Mouse (Mus musculus) heart, embryonic 12.5 days (tissue): Measurements from ENCODE around the gene Cox4i1. TPM values are rescaled to one million over a fixed set of nuclear protein-coding genes. Genes with fewer than 3 reads are reported as not detected.

Experiments
- ATAC-seq: fragments of 200-750 bp; cut with Nextera tagmentation; 2 replicates; pipeline ENCODE4 v1.8.0; 2017; ENCODE audit warnings: moderate TSS enrichment, moderate library complexity; ENCODE audit not compliant: insufficient number of reproducible peaks, low FRiP score
- H3K27ac ChIP-seq: fragments of 300-500 bp; sonication (generic); 2 replicates; pipeline ENCODE4 v1.5.1; 2016; ENCODE audit warnings: mild to moderate bottlenecking, moderate library complexity; ENCODE audit not compliant: poor library complexity, severe bottlenecking
- H3K27me3 ChIP-seq: fragments of 300-500 bp; sonication (generic); replicated peaks from 2 replicates; pipeline ENCODE4 v1.6.1; 2016; ENCODE audit warnings: mild to moderate bottlenecking, moderate library complexity
- H3K36me3 ChIP-seq: fragments of 300-500 bp; sonication (generic); 2 replicates; pipeline ENCODE4 v1.6.1; 2016; ENCODE audit warnings: mild to moderate bottlenecking, moderate library complexity
- H3K4me1 ChIP-seq: fragments of 300-500 bp; sonication (generic); replicated peaks from 2 replicates; pipeline ENCODE4 v1.6.1; 2016; ENCODE audit warnings: mild to moderate bottlenecking
- H3K4me2 ChIP-seq: fragments of 300-500 bp; sonication (generic); 2 replicates; pipeline ENCODE4 v1.6.1; 2016; ENCODE audit warnings: mild to moderate bottlenecking, moderate library complexity
- H3K4me3 ChIP-seq: fragments of 300-500 bp; sonication (generic); 2 replicates; pipeline ENCODE4 v1.5.1; 2016; ENCODE audit warnings: mild to moderate bottlenecking
- H3K9ac ChIP-seq: fragments of 300-500 bp; sonication (generic); 2 replicates; pipeline ENCODE4 v1.6.1; 2016; ENCODE audit warnings: mild to moderate bottlenecking, moderate library complexity
- H3K9me3 ChIP-seq: fragments of 300-500 bp; sonication (generic); replicated peaks from 2 replicates; pipeline ENCODE4 v1.6.1; 2016; ENCODE audit warnings: mild to moderate bottlenecking, moderate library complexity
- WGBS: fragments of 180-500 bp; shearing (Covaris S2); methylation state at CpG from one replicate; pipeline ENCODE4 v1.1.7; 2016; 5-methylcytosine and 5-hydroxymethylcytosine counted together
- polyA plus RNA-seq: library from polyadenylated mRNA; unstranded; fragments of >200 nt; fragmentation: Nextera tagmentation; extraction: Ambion mirVana; gene quantifications from 2 replicates; pipeline ENCODE4 v1.2.1, GENCODE M21; 2016

Gene Cox4i1
- polyA plus RNA-seq, 1 experiment from 2014 or later, result 1,716 TPM

DNA sequence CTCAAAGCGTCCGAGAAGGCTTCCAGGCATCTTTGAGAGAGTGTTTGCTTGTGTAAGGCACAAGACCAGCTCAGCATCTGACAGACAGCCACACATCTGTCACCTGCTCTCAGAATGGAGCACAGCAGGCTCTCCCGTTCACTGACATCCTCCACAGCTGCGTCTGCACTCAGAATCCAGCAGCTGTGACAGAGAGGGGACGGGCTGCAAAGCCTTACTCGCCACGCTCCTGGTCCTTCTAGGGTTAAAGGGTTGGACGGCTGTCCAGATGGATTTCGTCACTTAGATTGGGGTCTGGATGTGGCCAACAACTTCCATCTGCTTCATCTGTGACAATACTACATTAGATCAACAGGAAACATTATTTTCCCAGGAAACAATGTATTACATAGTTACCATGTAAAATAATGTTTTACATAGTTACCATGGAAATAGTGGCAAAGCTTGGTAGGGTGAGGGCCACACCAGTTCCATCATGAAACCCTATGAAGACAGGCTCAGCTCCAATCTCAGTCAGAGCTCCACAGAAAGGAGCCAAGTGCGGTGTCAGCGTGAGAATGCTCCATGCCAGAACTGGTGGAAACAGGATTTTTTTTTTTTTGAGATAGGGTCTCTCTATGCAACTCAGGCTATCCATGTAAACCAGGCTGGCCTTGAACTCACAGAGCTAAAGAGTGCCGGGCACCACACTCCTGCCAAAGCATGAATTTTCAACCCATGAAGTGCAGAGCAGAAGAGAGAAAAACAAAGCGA is 28.6 kb downstream of the Cox4i1 start:
- no peak for ATAC-seq
- Histone ChIP-seq H3K27ac (no peak overlapping the region; the same call in 1 of the 2 replicates), H3K4me3 (no peak overlapping the region), H3K9me3 (peaks cover 3% of the 10 kb centered on the region; the same call in 1 of the 2 replicates), H3K9ac (no peak overlapping the region), H3K4me1 (peaks cover 29% of the 10 kb centered on the region), H3K36me3 (no peaks in the 10 kb centered on the region), H3K27me3 (peaks cover 10% of the 10 kb centered on the region; the same call in 1 of the 2 replicates), H3K4me2 (no peak overlapping the region)
- WGBS, result 33% methylated on average over 13 of the region's 13 CpGs

DNA sequence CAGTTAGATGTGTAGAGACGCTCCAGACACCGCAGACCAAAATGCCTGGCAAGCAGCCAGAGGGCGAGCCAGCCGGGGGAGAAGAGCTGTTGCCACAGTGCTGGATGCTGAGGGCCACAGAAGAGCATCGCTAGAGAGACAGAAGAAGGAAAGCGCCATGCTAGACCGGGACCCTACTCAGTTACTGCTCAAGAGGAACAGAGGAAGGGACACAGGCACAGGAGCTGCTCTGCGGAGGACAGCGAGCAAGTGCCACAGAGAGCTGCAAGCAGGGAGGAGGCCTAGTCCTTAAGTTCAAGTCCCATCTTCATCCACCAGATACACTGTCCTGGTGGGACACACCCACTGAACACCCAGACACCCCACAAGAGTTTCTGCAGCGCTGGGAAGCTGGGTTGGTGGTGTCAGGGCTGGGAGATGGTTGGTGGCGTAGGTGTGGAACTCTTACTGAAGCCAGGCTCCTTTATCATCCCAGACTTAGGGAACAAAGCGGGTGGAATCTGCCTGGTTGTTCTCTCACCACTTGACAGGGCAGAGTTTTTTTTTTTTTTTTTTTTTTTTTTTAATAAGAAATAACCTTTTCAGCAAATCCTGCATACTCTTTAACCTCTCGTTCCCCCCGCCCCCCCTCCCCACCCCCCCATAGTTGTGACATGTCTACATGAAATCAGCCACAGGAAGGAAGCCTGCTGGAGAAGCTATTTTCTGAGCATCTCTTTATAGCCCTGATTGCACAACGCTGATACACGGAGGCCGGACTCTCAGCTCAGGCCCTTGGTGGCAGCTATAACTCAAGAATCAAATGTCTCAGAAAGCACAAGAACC is 29.3 kb downstream of the Cox4i1 start:
- Histone ChIP-seq H3K9me3 (peaks cover 3% of the 10 kb centered on the region; the same call in 1 of the 2 replicates), H3K27ac (no peak overlapping the region; the same call in 1 of the 2 replicates), H3K9ac (no peak overlapping the region), H3K27me3 (peaks cover 15% of the 10 kb centered on the region; the same call in 1 of the 2 replicates), H3K36me3 (no peaks in the 10 kb centered on the region), H3K4me3 (no peak overlapping the region), H3K4me2 (no peak overlapping the region), H3K4me1 (peaks cover 29% of the 10 kb centered on the region)
- ATAC-seq, result no peak; the same call in 1 of the 2 replicates
- WGBS, result 59% methylated on average over 17 of the region's 17 CpGs

DNA sequence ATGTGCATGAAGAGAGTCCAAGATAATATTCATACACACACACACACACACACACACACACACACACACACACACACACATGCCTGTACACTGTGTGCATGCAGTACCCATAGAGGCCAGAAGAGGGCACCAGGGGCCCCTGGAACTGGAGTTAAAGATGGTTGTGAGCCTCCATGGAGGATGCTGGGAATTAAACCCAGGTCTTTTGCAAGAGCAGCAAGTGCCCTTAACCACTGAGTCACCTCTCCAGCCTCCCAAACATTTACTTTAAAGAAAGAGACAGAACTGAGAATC is 29.9 kb downstream of the Cox4i1 start:
- no peak overlapping the region for H3K27ac ChIP-seq

GRCm38 (mm10) chr8:120698426-120698825 is 30.4 kb downstream of the Cox4i1 start:
- no peaks in the 10 kb centered on the region for H3K36me3 ChIP-seq
- peaks cover 15% of the 10 kb centered on the region; the same call in 1 of the 2 replicates for H3K27me3 ChIP-seq
- H3K4me2 ChIP-seq, result no peak overlapping the region
- ATAC-seq, result no peak
- no peak overlapping the region for H3K4me3 ChIP-seq
- peaks cover 3% of the 10 kb centered on the region; the same call in 1 of the 2 replicates for H3K9me3 ChIP-seq
- H3K9ac ChIP-seq, result no peak overlapping the region
- H3K27ac ChIP-seq, result no peak overlapping the region
- WGBS, result 77% methylated on average over 7 of the region's 7 CpGs
- H3K4me1 ChIP-seq, result peaks cover 29% of the 10 kb centered on the region

More for the DNA sequence above, 29.9 kb downstream of the Cox4i1 start:
- Histone ChIP-seq H3K4me2 (no peak overlapping the region), H3K36me3 (no peaks in the 10 kb centered on the region), H3K4me1 (peaks cover 29% of the 10 kb centered on the region), H3K9me3 (peaks cover 3% of the 10 kb centered on the region; the same call in 1 of the 2 replicates), H3K27me3 (peaks cover 15% of the 10 kb centered on the region; the same call in 1 of the 2 replicates), H3K9ac (no peak overlapping the region), H3K4me3 (no peak overlapping the region)
- no peak for ATAC-seq

GRCm38 (mm10) chr8:120699079-120699478 is 31.1 kb downstream of the Cox4i1 start:
- H3K27me3 ChIP-seq, result peaks cover 15% of the 10 kb centered on the region
- H3K27ac ChIP-seq, result no peak overlapping the region
- 65% methylated on average over 6 of the region's 6 CpGs for whole genome bisulfite sequencing
- no peaks in the 10 kb centered on the region for H3K36me3 ChIP-seq
- H3K4me2 ChIP-seq, result no peak overlapping the region
- H3K9me3 ChIP-seq, result peaks cover 3% of the 10 kb centered on the region; the same call in 1 of the 2 replicates
- H3K4me3 ChIP-seq, result no peak overlapping the region
- ATAC-seq, result no peak
- no peak overlapping the region for H3K9ac ChIP-seq
- peaks cover 25% of the 10 kb centered on the region for H3K4me1 ChIP-seq

- ATAC-seq, result no peak
- H3K4me3 ChIP-seq, result no peak overlapping the region
- peaks cover 20% of the 10 kb centered on the region for H3K4me1 ChIP-seq
- no peak overlapping the region for H3K4me2 ChIP-seq
- no peaks in the 10 kb centered on the region for H3K36me3 ChIP-seq
- peaks cover 3% of the 10 kb centered on the region; the same call in 1 of the 2 replicates for H3K9me3 ChIP-seq
- no peak overlapping the region for H3K27ac ChIP-seq
- H3K9ac ChIP-seq, result no peak overlapping the region
- peaks cover 17% of the 10 kb centered on the region for H3K27me3 ChIP-seq
- WGBS, result 43% methylated on average over 2 of the region's 2 CpGs
Observed at GRCm38 (mm10) chr8:120699565-120699964, 31.5 kb downstream of the Cox4i1 start.

DNA sequence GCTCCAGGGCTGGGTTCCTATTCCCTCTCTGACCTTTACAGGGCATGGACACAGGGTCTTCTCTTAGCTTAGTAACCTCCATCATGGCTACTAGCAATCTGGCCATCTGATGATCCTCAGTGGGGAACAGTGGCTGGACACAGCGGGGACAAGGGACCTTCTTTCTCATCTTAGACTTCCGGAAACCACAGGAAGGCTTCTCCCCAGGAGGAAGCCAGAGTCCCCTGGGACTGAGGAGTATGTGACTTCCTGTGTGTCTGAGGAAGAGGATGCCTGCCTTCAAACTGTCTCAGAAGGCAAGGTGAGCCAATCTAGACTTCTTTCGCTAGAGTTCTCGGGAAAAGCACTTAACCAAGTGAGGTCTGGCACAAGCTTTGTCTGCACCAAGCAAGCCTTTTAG is 32.0 kb downstream of the Cox4i1 start:
- WGBS, result 69% methylated on average over 4 of the region's 4 CpGs
- Histone ChIP-seq H3K27ac (no peak overlapping the region), H3K9ac (no peak overlapping the region), H3K9me3 (peaks cover 3% of the 10 kb centered on the region; the same call in 1 of the 2 replicates), H3K4me1 (peaks cover 17% of the 10 kb centered on the region), H3K4me3 (no peak overlapping the region), H3K27me3 (peaks cover 20% of the 10 kb centered on the region), H3K36me3 (no peaks in the 10 kb centered on the region), H3K4me2 (no peak overlapping the region)
- no peak for ATAC-seq

DNA sequence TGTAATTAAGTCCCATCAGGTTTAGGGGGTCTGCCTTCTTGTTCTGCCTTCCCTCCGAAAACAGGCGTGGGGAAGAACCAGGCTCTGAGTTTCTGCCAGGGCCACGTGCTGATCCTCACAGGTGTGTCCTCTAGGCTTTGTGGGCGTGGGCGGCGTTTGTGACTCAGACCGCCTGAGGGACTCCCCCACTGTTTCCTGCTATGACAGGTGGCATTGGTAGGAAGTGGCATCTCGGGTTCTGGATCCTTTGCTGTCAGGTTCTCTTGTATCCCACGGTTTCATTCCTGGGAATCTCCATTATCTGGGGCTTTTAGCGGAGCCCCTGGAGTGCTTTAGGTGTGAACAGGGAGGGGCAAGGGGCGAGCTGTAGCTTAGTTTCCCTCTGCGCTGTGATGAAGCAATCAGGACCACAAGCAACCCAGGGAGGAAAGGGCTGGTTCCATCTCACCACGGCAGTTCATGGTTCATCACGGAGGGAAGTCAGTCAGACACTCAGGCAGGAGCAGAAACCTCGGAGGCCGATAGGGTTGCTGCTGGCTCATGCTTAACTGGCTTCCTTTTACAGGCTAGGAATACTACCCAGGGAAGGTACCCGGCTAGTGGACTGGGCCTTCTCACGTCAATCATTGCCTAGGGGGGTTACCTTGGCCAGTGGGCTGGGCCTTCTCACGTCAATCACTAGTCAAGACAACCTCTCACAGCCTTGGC is 33.9 kb downstream of the Cox4i1 start:
- H3K27me3 ChIP-seq, result peaks cover 19% of the 10 kb centered on the region
- no peak overlapping the region for H3K4me2 ChIP-seq
- H3K4me1 ChIP-seq, result peaks cover 5% of the 10 kb centered on the region
- WGBS, result 49% methylated on average over 19 of the region's 19 CpGs
- H3K9me3 ChIP-seq, result peaks cover 3% of the 10 kb centered on the region; the same call in 1 of the 2 replicates
- no peak overlapping the region for H3K9ac ChIP-seq
- H3K27ac ChIP-seq, result no peak overlapping the region
- no peak for ATAC-seq
- no peaks in the 10 kb centered on the region for H3K36me3 ChIP-seq
- no peak overlapping the region for H3K4me3 ChIP-seq

GRCm38 (mm10) chr8:120704203-120704602 is 36.2 kb downstream of the Cox4i1 start:
- ATAC-seq, result no peak
- Histone ChIP-seq H3K4me2 (no peak overlapping the region), H3K9ac (no peak overlapping the region), H3K27me3 (peaks cover 19% of the 10 kb centered on the region), H3K36me3 (no peaks in the 10 kb centered on the region), H3K9me3 (no peaks in the 10 kb centered on the region), H3K27ac (no peak overlapping the region), H3K4me3 (no peak overlapping the region), H3K4me1 (no peaks in the 10 kb centered on the region; the same call in 1 of the 2 replicates)
- 77% methylated on average over 9 of the region's 9 CpGs for WGBS

- Histone ChIP-seq H3K27me3 (peaks cover 19% of the 10 kb centered on the region), H3K9me3 (no peaks in the 10 kb centered on the region), H3K4me1 (no peaks in the 10 kb centered on the region; the same call in 1 of the 2 replicates), H3K9ac (no peak overlapping the region), H3K36me3 (no peaks in the 10 kb centered on the region), H3K4me3 (no peak overlapping the region), H3K4me2 (no peak overlapping the region), H3K27ac (no peak overlapping the region)
- ATAC-seq, result no peak
- WGBS, result 77% methylated on average over 15 of the region's 15 CpGs
Observed at GRCm38 (mm10) chr8:120705163-120705562, 37.1 kb downstream of the Cox4i1 start.

GRCm38 (mm10) chr8:120706193-120706592 is 38.2 kb downstream of the Cox4i1 start:
- Histone ChIP-seq H3K4me2 (no peak overlapping the region), H3K4me3 (no peak overlapping the region), H3K27me3 (peaks cover 19% of the 10 kb centered on the region), H3K9ac (no peak overlapping the region), H3K9me3 (no peaks in the 10 kb centered on the region), H3K27ac (no peak overlapping the region), H3K4me1 (no peaks in the 10 kb centered on the region; the same call in 1 of the 2 replicates), H3K36me3 (no peaks in the 10 kb centered on the region)
- 89% methylated on average over 3 of the region's 3 CpGs for WGBS
- no peak for ATAC-seq
